Mouse (Mus musculus) activated CD4-positive, CD25-positive, alpha-beta regulatory T cell (primary cell): ENCODE results near the gene Fam13c. TPM values are rescaled to one million over a fixed set of nuclear protein-coding genes. Genes with fewer than 3 reads are reported as not detected.

ENCODE experiments used
- polyA plus RNA-seq, 2 experiments: library from polyadenylated mRNA; unstranded; fragments of 100-300 nt; shearing (Covaris generic); gene quantifications; one replicate each; pipeline ENCODE4 v1.2.1; 2017

The Fam13c gene
- polyA plus RNA-seq = under 1 TPM in 1 of 2 experiments, not detected in 1; 0.12 TPM

GRCm38 (mm10) chr10:70439676-70440521 is at the start of gene Fam13c:
Fam13c (plus strand) TSS chr10:70440481.

Other genes starting within 250 kb of the Fam13c start
- under 1 TPM in 1 of 2 experiments, not detected in 1; 0.72 TPM for gene Mrln, start 235.8 kb upstream of the Fam13c start, polyA plus RNA-seq
- under 1 TPM in 1 of 2 experiments, not detected in 1; 0.42 TPM for gene Slc16a9, start 195.4 kb upstream of the Fam13c start, polyA plus RNA-seq
- gene Phyhipl, start 215.5 kb downstream of the Fam13c start, polyA plus RNA-seq = under 1 TPM in 1 of 2 experiments, not detected in 1; 0.38 TPM